ENCODE assay signal across 11 mouse cellular contexts in genomic region chr5:136044865-136045264, GRCm38 (mm10). TPM values are rescaled to one million over a fixed set of nuclear protein-coding genes. Genes with fewer than 3 reads are reported as not detected.
DNase-seq lines count a peak whose midpoint lies in the region; ATAC-seq lines count a peak whose summit lies in the region.
"Had no signal": no experiment of that assay in that cellular context is flagged by ENCODE, and none has a peak within 500 bp of the region (broad histone marks: within the 10 kb centered on the region; RNA-seq: fewer than 3 reads in every experiment).

No protein-coding gene starts in this region.

- peak; percentile 48 for DNase-seq in CD4-positive, CD25-positive, alpha-beta regulatory T cell, adult 2 months (ENCODE audit: low read depth, low spot score)
- peak; percentile 43 for DNase-seq in kidney, postnatal 10 days
- DNase-seq in kidney, adult 8-10 months = no peak
- DNase-seq in 3134 (ENCODE audit: extremely low read depth, insufficient read length, low spot score) = peak; percentile 60
- DNase-seq in adrenal gland, postnatal 36 days = peak; percentile 25 to 49
- DNase-seq in layer of hippocampus, adult 11-12 months (ENCODE audit: low spot score) = no peak

- no peak for ATAC-seq in CD4-positive, CD25-positive, alpha-beta regulatory T cell, adult 4 months
- ATAC-seq in megakaryocyte-erythroid progenitor cell, adult 5-6 weeks (replicated peaks; ENCODE audit: low FRiP score, low TSS enrichment, poor library complexity, severe bottlenecking) = no peak

RNA-seq across cellular contexts. Expression of gene Upk3b, which starts 6.6 kb away (rescaled TPM):
- not detected for polyA plus RNA-seq in CD4-positive, CD25-positive, alpha-beta regulatory T cell, adult 4 months (2017; shearing (Covaris generic))
- 1 to 10 TPM; 5.3 to 6.8 TPM for total RNA-seq in adrenal gland, postnatal 36 days (2021)
- total RNA-seq in megakaryocyte-erythroid progenitor cell, adult 5-6 weeks (2014; fragmentation: Nextera tagmentation) = not detected in 2 replicates
- not detected in 2 replicates for total RNA-seq in megakaryocyte-erythroid progenitor cell, adult 5-6 weeks (2017)
- total RNA-seq: left cerebral cortex, postnatal 14 days had no signal
- polyA plus RNA-seq: macrophage had no signal

RNA-seq across cellular contexts. Expression of gene Upk3bl, which starts 9.4 kb away (rescaled TPM):
- not detected for polyA plus RNA-seq in CD4-positive, CD25-positive, alpha-beta regulatory T cell, adult 4 months (2017; shearing (Covaris generic))
- not detected for total RNA-seq in adrenal gland, postnatal 36 days (2021)
- not detected in 2 replicates for total RNA-seq in megakaryocyte-erythroid progenitor cell, adult 5-6 weeks (2014; fragmentation: Nextera tagmentation)
- not detected in 2 replicates for total RNA-seq in megakaryocyte-erythroid progenitor cell, adult 5-6 weeks (2017)
- total RNA-seq: left cerebral cortex, postnatal 14 days had no signal
- polyA plus RNA-seq: heart, postnatal 0 days; macrophage had no signal

RNA-seq across cellular contexts. Expression of gene Rasa4, which starts 38.9 kb away (rescaled TPM):
- 1 to 10 TPM; 1.7 to 2.8 TPM for polyA plus RNA-seq in CD4-positive, CD25-positive, alpha-beta regulatory T cell, adult 4 months (2017; shearing (Covaris generic))
- total RNA-seq in adrenal gland, postnatal 36 days (2021) = 10 to 100 TPM; 11.2 to 11.9 TPM
- total RNA-seq in megakaryocyte-erythroid progenitor cell, adult 5-6 weeks (2014; fragmentation: Nextera tagmentation) = 3.9 and 5.2 TPM in 2 replicates
- 1.7 and 2.1 TPM in 2 replicates for total RNA-seq in megakaryocyte-erythroid progenitor cell, adult 5-6 weeks (2017)

RNA-seq across cellular contexts. Expression of gene Dtx2, which starts 50.3 kb away (rescaled TPM):
- polyA plus RNA-seq in CD4-positive, CD25-positive, alpha-beta regulatory T cell, adult 4 months (2017; shearing (Covaris generic)) = 10 to 100 TPM in 1 of 2 experiments, 1 to 10 TPM in 1; 7.9 to 14.1 TPM
- 10 to 100 TPM; 13.3 to 17.1 TPM for total RNA-seq in adrenal gland, postnatal 36 days (2021)
- total RNA-seq in megakaryocyte-erythroid progenitor cell, adult 5-6 weeks (2014; fragmentation: Nextera tagmentation) = 5.6 and 22.1 TPM in 2 replicates
- total RNA-seq in megakaryocyte-erythroid progenitor cell, adult 5-6 weeks (2017) = 2.3 and 4.2 TPM in 2 replicates

Comparison
In these comparisons a context has a peak if more than half of its experiments do, and no peak if none do; other contexts are left out.
1. DNase-seq: peak in CD4-positive, CD25-positive, alpha-beta regulatory T cell, adult 2 months (single experiment), kidney, postnatal 10 days (single experiment), 3134 (single experiment) and adrenal gland, postnatal 36 days (2 of 2); none in kidney, adult 8-10 months (0 of 2) and layer of hippocampus, adult 11-12 months (single experiment).
2. RNA of gene Upk3b, which starts 6.6 kb away (total RNA-seq): 5.3 to 6.8 TPM in adrenal gland, postnatal 36 days; not detected in megakaryocyte-erythroid progenitor cell, adult 5-6 weeks; every median in the first group is over 4 times any median in the second.